Mouse (Mus musculus): ENCODE measurements around the gene Eefsec.

The Eefsec gene

GRCm38 (mm10) chr6:88340761-88341160 is 105.6 kb downstream of the Eefsec start:
- no peak for DNase-seq

GRCm38 (mm10) chr6:88329336-88329735 is 117.0 kb downstream of the Eefsec start:
- DNase-seq = no peak

GRCm38 (mm10) chr6:88321879-88322278 is 124.5 kb downstream of the Eefsec start:
- DNase-seq = peak in 1 of 2 experiments; percentile 16

GRCm38 (mm10) chr6:88321253-88321652 is 125.1 kb downstream of the Eefsec start:
- no peak for DNase-seq

GRCm38 (mm10) chr6:88319735-88320134 is 126.6 kb downstream of the Eefsec start:
- DNase-seq = no peak

GRCm38 (mm10) chr6:88315295-88315694 is 131.0 kb downstream of the Eefsec start:
- no peak for DNase-seq

- no peak for DNase-seq
These were observed 132.4 kb downstream of the Eefsec start for GRCm38 (mm10) chr6:88313937-88314336.

GRCm38 (mm10) chr6:88311593-88311992 is 134.7 kb downstream of the Eefsec start:
- no peak for DNase-seq

GRCm38 (mm10) chr6:88306100-88306746 is 140.1 kb downstream of the Eefsec start:
- no peak for DNase-seq

GRCm38 (mm10) chr6:88301234-88301633 is 145.1 kb downstream of the Eefsec start:
- no peak for DNase-seq

- DNase-seq = no peak
These were observed 146.8 kb downstream of the Eefsec start for GRCm38 (mm10) chr6:88299491-88299890.

GRCm38 (mm10) chr6:88292274-88292909 is 153.9 kb downstream of the Eefsec start:
- DNase-seq = no peak

- no peak for DNase-seq
These were observed 156.1 kb downstream of the Eefsec start for GRCm38 (mm10) chr6:88290129-88290766.

- DNase-seq = peak; percentile 29 to 36
These were observed 168.2 kb downstream of the Eefsec start for GRCm38 (mm10) chr6:88278141-88278540.

GRCm38 (mm10) chr6:88277242-88277641 is 169.1 kb downstream of the Eefsec start:
- no peak for DNase-seq

- no peak for DNase-seq
These were observed 170.1 kb downstream of the Eefsec start for GRCm38 (mm10) chr6:88276221-88276620.

GRCm38 (mm10) chr6:88274623-88275022 is 171.7 kb downstream of the Eefsec start:
- no peak for DNase-seq

GRCm38 (mm10) chr6:88267970-88268369 is 178.4 kb downstream of the Eefsec start:
- DNase-seq = no peak

GRCm38 (mm10) chr6:88267068-88267467 is 179.3 kb downstream of the Eefsec start:
- DNase-seq = no peak

- DNase-seq = no peak
These were observed 180.3 kb downstream of the Eefsec start for GRCm38 (mm10) chr6:88266055-88266454.

- no peak for DNase-seq
These were observed 181.0 kb downstream of the Eefsec start for GRCm38 (mm10) chr6:88265355-88265754.

- DNase-seq = no peak
These were observed 184.2 kb downstream of the Eefsec start for GRCm38 (mm10) chr6:88262160-88262559.

GRCm38 (mm10) chr6:88260645-88261044 is 185.7 kb downstream of the Eefsec start:
- DNase-seq = no peak

GRCm38 (mm10) chr6:88259621-88260020 is 186.7 kb downstream of the Eefsec start:
- peak; percentile 52 to 56 for DNase-seq
